Comparison of ENCODE assay signal across 8 mouse cellular contexts in genomic region chr2:117119291-117120245, GRCm38 (mm10). TPM values are rescaled to one million over a fixed set of nuclear protein-coding genes. Genes with fewer than 3 reads are reported as not detected.
A peak's percentile ranks its signal among the peaks of the same experiment; 100 is the strongest.
DNase-seq lines count a peak whose midpoint lies in the region; ATAC-seq and TF ChIP-seq lines count a peak whose summit lies in the region.

No protein-coding gene starts in this region.

- WGBS in embryonic facial prominence, embryonic 10.5 days = 3% methylated on average over 30 of the region's 30 CpGs
- 2% methylated on average over 30 of the region's 30 CpGs for WGBS in midbrain, embryonic 10.5 days
- 19% methylated on average over 30 of the region's 30 CpGs for WGBS in small intestine, adult 2 months

- no peaks in the 10 kb centered on the region for H3K9me3 ChIP-seq in embryonic facial prominence, embryonic 10.5 days
- H3K9me3 ChIP-seq in midbrain, embryonic 10.5 days (replicated peaks) = no peaks in the 10 kb centered on the region

- intact Hi-C loops in left cerebral cortex, postnatal 4 days (cut with DNase I) = loop anchor here (5.0 kb wide), 3 partner anchors 63 to 222 kb away; no protein-coding TSS in a partner anchor

- no peak for TF ChIP-seq CTCF in small intestine, adult 2 months (IDR thresholded peaks at IDR 0.05; ENCODE audit: extremely low read depth, insufficient read length, insufficient replicate concordance, low read depth, low read length)

- ATAC-seq in granulocyte monocyte progenitor cell, adult 5-6 weeks (replicated peaks; ENCODE audit: poor library complexity, severe bottlenecking) = peak; percentile 51

- H3K4me3 ChIP-seq in embryonic facial prominence, embryonic 10.5 days = peak overlapping the region; percentile 92
- H3K4me3 ChIP-seq in midbrain, embryonic 10.5 days = peak overlapping the region; percentile 96
- peak overlapping the region; percentile 90 for H3K4me3 ChIP-seq in small intestine, adult 2 months (ENCODE audit: low read depth, low read length)

- no peak for TF ChIP-seq POLR2A in small intestine, adult 2 months (IDR thresholded peaks at IDR 0.05; ENCODE audit: low read depth, low read length)

- peak; percentile 72 for DNase-seq in adrenal gland, postnatal 25 days
- DNase-seq in embryonic facial prominence, embryonic 10.5 days (ENCODE audit: low spot score) = peak; percentile 79
- peak; percentile 79 for DNase-seq in kidney, adult 11 months
- peak; percentile 84 for DNase-seq in left cerebral cortex, postnatal 4 days
- peak; percentile 80 for DNase-seq in midbrain, embryonic 10.5 days (ENCODE audit: low spot score)
- DNase-seq in B cell, adult 2 months = no peak

- H3K27me3 ChIP-seq in embryonic facial prominence, embryonic 10.5 days (replicated peaks; ENCODE audit: low read depth, poor library complexity, severe bottlenecking) = no peaks in the 10 kb centered on the region
- H3K27me3 ChIP-seq in midbrain, embryonic 10.5 days (ENCODE audit: low read depth, poor library complexity, severe bottlenecking) = peaks cover 26% of the 10 kb centered on the region
- no peaks in the 10 kb centered on the region for H3K27me3 ChIP-seq in small intestine, adult 2 months (ENCODE audit: control insufficient read depth, insufficient read depth, low read length)

- peaks cover 31% of the 10 kb centered on the region for H3K4me1 ChIP-seq in embryonic facial prominence, embryonic 10.5 days
- peaks cover 33% of the 10 kb centered on the region for H3K4me1 ChIP-seq in midbrain, embryonic 10.5 days
- H3K4me1 ChIP-seq in small intestine, adult 2 months (ENCODE audit: control insufficient read depth, insufficient read depth, insufficient read length, low read length) = no peaks in the 10 kb centered on the region

- H3K36me3 ChIP-seq in embryonic facial prominence, embryonic 10.5 days (replicated peaks) = no peaks in the 10 kb centered on the region
- no peaks in the 10 kb centered on the region for H3K36me3 ChIP-seq in midbrain, embryonic 10.5 days
- no peaks in the 10 kb centered on the region for H3K36me3 ChIP-seq in small intestine, adult 2 months (ENCODE audit: control insufficient read depth, insufficient read depth, low read length)

- peak overlapping the region; percentile 99 for H3K27ac ChIP-seq in embryonic facial prominence, embryonic 10.5 days (replicated peaks)
- peak overlapping the region; percentile 99 for H3K27ac ChIP-seq in midbrain, embryonic 10.5 days (replicated peaks)
- H3K27ac ChIP-seq in small intestine, adult 2 months (ENCODE audit: insufficient read depth, low read depth, low read length) = peak overlapping the region; percentile 81

RNA-seq across cellular contexts. Expression of gene Spred1, which starts 1.6 kb away (rescaled TPM):
- total RNA-seq in adrenal gland, postnatal 25 days (2021) = 91.5 and 103 TPM in 2 replicates
- 13.8 and 14.5 TPM in 2 replicates for polyA plus RNA-seq in embryonic facial prominence, embryonic 10.5 days (2016; fragmentation: Nextera tagmentation; extraction: Ambion mirVana)
- 16.5 and 19.2 TPM in 2 replicates for total RNA-seq in granulocyte monocyte progenitor cell, adult 5-6 weeks (2014; fragmentation: Nextera tagmentation)
- total RNA-seq in granulocyte monocyte progenitor cell, adult 5-6 weeks (2017) = 23.0 and 23.7 TPM in 2 replicates
- 10 to 100 TPM; 53.4 to 58.2 TPM for total RNA-seq in left cerebral cortex, postnatal 4 days (2021)
- polyA plus RNA-seq in midbrain, embryonic 10.5 days (2016; fragmentation: Nextera tagmentation; extraction: Ambion mirVana) = 7.2 and 8.5 TPM in 2 replicates
- polyA plus RNA-seq in small intestine, adult 2 months (2012; rRNA removed) = 1.5 and 1.8 TPM in 2 replicates

Comparison
In these comparisons a context has a peak if more than half of its experiments do, and no peak if none do; other contexts are left out.
1. DNase-seq: peak in adrenal gland, postnatal 25 days (single experiment), embryonic facial prominence, embryonic 10.5 days (single experiment), kidney, adult 11 months (single experiment), left cerebral cortex, postnatal 4 days (single experiment) and midbrain, embryonic 10.5 days (single experiment); none in B cell, adult 2 months (0 of 2).
2. Peak in every context shown above with its lines, with median percentiles within 50 percentile points of each other: H3K27ac ChIP-seq and H3K4me3 ChIP-seq.